Comparison of ENCODE assay signal across 8 mouse cellular contexts in the genomic region with DNA sequence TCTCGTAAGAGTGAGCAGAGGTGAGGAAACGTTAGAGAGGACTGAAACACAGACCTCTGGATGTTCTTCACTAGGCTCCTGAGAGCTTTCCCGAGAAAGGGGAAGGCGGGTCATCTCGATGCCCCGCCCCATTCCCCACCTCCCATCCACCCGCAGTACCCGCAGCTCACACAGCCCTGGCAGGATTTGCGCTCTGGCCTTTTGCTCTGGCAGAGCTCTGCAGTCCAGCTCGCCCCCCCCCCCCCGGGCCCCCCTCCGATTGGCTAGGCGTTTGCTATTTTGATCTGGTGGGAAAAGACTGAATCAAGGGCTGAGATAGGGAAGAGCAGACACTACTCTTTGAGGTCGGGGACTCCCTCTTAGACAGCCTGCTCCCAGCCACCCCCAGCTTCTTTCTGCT.
DNase-seq lines count a peak whose midpoint lies in the region; ATAC-seq lines count a peak whose summit lies in the region.

No protein-coding gene starts in this region.

- H3K4me3 ChIP-seq in forebrain, embryonic 10.5 days = peak overlapping the region; percentile 61
- no peak overlapping the region for H3K4me3 ChIP-seq in stomach, embryonic 16.5 days (replicated peaks; ENCODE audit: low read length)

- intact Hi-C loops in gastrocnemius, postnatal 14 days (cut with DNase I; ENCODE audit: low total_unique reads) = no loop called here

- WGBS in forebrain, embryonic 10.5 days = 2% methylated on average over 14 of the region's 14 CpGs
- under 1% methylated on average over 14 of the region's 14 CpGs for WGBS in stomach, embryonic 16.5 days

- H3K4me1 ChIP-seq in forebrain, embryonic 10.5 days = peaks cover 22% of the 10 kb centered on the region
- H3K4me1 ChIP-seq in stomach, embryonic 16.5 days (ENCODE audit: control insufficient read depth, insufficient read depth, low read length) = peaks cover 7% of the 10 kb centered on the region

- ATAC-seq in stomach, embryonic 16.5 days (ENCODE audit: insufficient read depth, low FRiP score) = no peak
- ATAC-seq in monocyte, adult 5-6 weeks (replicated peaks; ENCODE audit: insufficient number of reproducible peaks, low FRiP score, low TSS enrichment, poor library complexity, severe bottlenecking) = no peak

- no peaks in the 10 kb centered on the region for H3K36me3 ChIP-seq in forebrain, embryonic 10.5 days (replicated peaks)
- no peaks in the 10 kb centered on the region for H3K36me3 ChIP-seq in stomach, embryonic 16.5 days (ENCODE audit: control insufficient read depth, insufficient read depth, low read length)

- DNase-seq in adrenal gland, adult (ENCODE audit: inconsistent age in 2 of 2, low spot score in 1 of 2) = peak; percentile 32 to 51
- no peak for DNase-seq in adrenal gland, adult 18-20 months (ENCODE audit: low spot score in 2 of 2)
- peak; percentile 71 for DNase-seq in ZHBTc4 (ENCODE audit: low read depth, low spot score)
- DNase-seq in forebrain, embryonic 10.5 days (ENCODE audit: extremely low spot score, low spot score) = peak; percentile 52
- DNase-seq in kidney, postnatal 4 days = peak; percentile 18 to 33
- no peak for DNase-seq in gastrocnemius, postnatal 14 days

- H3K27ac ChIP-seq in forebrain, embryonic 10.5 days = 0 out of 2 replicates have a peak overlapping the region, but pooled peaks have one; percentile 80
- no peak overlapping the region for H3K27ac ChIP-seq in stomach, embryonic 16.5 days (ENCODE audit: low read length)

- H3K4me2 ChIP-seq in stomach, embryonic 16.5 days (ENCODE audit: low read depth, low read length) = peak overlapping the region; percentile 69

- H3K27me3 ChIP-seq in forebrain, embryonic 10.5 days (ENCODE audit: poor library complexity, severe bottlenecking) = peaks cover 81% of the 10 kb centered on the region
- peaks cover 30% of the 10 kb centered on the region for H3K27me3 ChIP-seq in stomach, embryonic 16.5 days (ENCODE audit: control insufficient read depth, insufficient read depth, low read length)

- H3K9ac ChIP-seq in stomach, embryonic 16.5 days (ENCODE audit: low read length) = no peak overlapping the region

- H3K9me3 ChIP-seq in forebrain, embryonic 10.5 days = no peaks in the 10 kb centered on the region
- no peaks in the 10 kb centered on the region for H3K9me3 ChIP-seq in stomach, embryonic 16.5 days (replicated peaks; ENCODE audit: control insufficient read depth, low read length)

Comparison
In these comparisons a context has a peak if more than half of its experiments do, and no peak if none do; other contexts are left out.
1. DNase-seq: peak in adrenal gland, adult (2 of 2), ZHBTc4 (single experiment), forebrain, embryonic 10.5 days (single experiment) and kidney, postnatal 4 days (2 of 2); none in adrenal gland, adult 18-20 months (0 of 2) and gastrocnemius, postnatal 14 days (single experiment).